Mouse (Mus musculus) adrenal gland (tissue): ENCODE results near the gene Tulp2.

Experiments
- intact Hi-C: fragments of 180-260 bp; cut with DNase I; formaldehyde crosslinking; loops from one replicate; pipeline ENCODE4 v1.15.1; 2025

Gene Tulp2

GRCm38 (mm10) chr7:45518618-45519017, 36.9 kb downstream of the Tulp2 start:
- intact Hi-C loops, result loop anchor here (5.0 kb wide), 1 partner anchor 46 kb away; no protein-coding TSS in a partner anchor

GRCm38 (mm10) chr7:45519345-45520120, 37.9 kb downstream of the Tulp2 start:
- intact Hi-C loops, result loop anchor here (5.0 kb wide), 1 partner anchor 47 kb away; no protein-coding TSS in a partner anchor

GRCm38 (mm10) chr7:45520605-45521004, 38.9 kb downstream of the Tulp2 start:
- intact Hi-C loops, result no loop called here

GRCm38 (mm10) chr7:45521728-45522184, 40.1 kb downstream of the Tulp2 start:
- intact Hi-C loops, result no loop called here

GRCm38 (mm10) chr7:45522194-45522752, 40.6 kb downstream of the Tulp2 start:
- intact Hi-C loops, result no loop called here

- intact Hi-C loops, result no loop called here
Observed at GRCm38 (mm10) chr7:45522957-45523676, 41.4 kb downstream of the Tulp2 start.

- intact Hi-C loops, result no loop called here
Observed at GRCm38 (mm10) chr7:45523678-45524170, 42.0 kb downstream of the Tulp2 start.

GRCm38 (mm10) chr7:45524841-45525621, 43.4 kb downstream of the Tulp2 start:
- intact Hi-C loops, result loop anchor here (5.0 kb wide), 1 partner anchor 48 kb away; no protein-coding TSS in a partner anchor

- intact Hi-C loops, result loop anchor here (5.0 kb wide), 1 partner anchor 49 kb away; no protein-coding TSS in a partner anchor
Observed at GRCm38 (mm10) chr7:45525809-45526473, 44.3 kb downstream of the Tulp2 start, which contains the start of the genes Ppp1r15a and Plekha4. TSS of gene Ppp1r15a (minus strand) at chr7:45526268. TSS of gene Plekha4 (plus strand) at chr7:45526330.

- intact Hi-C loops, result loop anchor here (5.0 kb wide), 1 partner anchor 49 kb away; no protein-coding TSS in a partner anchor
Observed at GRCm38 (mm10) chr7:45526474-45527120, 44.9 kb downstream of the Tulp2 start.

- intact Hi-C loops, result loop anchor here (5.0 kb wide), 1 partner anchor 50 kb away; no protein-coding TSS in a partner anchor
Observed at GRCm38 (mm10) chr7:45527169-45527568, 45.5 kb downstream of the Tulp2 start.

- intact Hi-C loops, result loop anchor here (5.0 kb wide), 1 partner anchor 52 kb away; no protein-coding TSS in a partner anchor
Observed at GRCm38 (mm10) chr7:45529461-45529860, 47.8 kb downstream of the Tulp2 start.

GRCm38 (mm10) chr7:45530643-45531042, 49.0 kb downstream of the Tulp2 start:
- intact Hi-C loops, result no loop called here

- intact Hi-C loops, result no loop called here
Observed at GRCm38 (mm10) chr7:45535676-45536075, 54.0 kb downstream of the Tulp2 start.

- intact Hi-C loops, result no loop called here
Observed at GRCm38 (mm10) chr7:45537602-45538001, 55.9 kb downstream of the Tulp2 start.

GRCm38 (mm10) chr7:45538163-45539041, 56.7 kb downstream of the Tulp2 start:
- intact Hi-C loops, result no loop called here

- intact Hi-C loops, result no loop called here
Observed at GRCm38 (mm10) chr7:45539095-45539494, 57.4 kb downstream of the Tulp2 start.

GRCm38 (mm10) chr7:45540213-45540612, 58.5 kb downstream of the Tulp2 start:
- intact Hi-C loops, result no loop called here
